Mouse (Mus musculus) forebrain, embryonic 15.5 days (tissue): ENCODE measurements at regions not wholly inside any gene's neighbourhood (a gene's known extent, or its start where the extent isn't known, plus 50 kb on each side); places are given as distances from the start of the nearest gene placed in this dataset.

Experiments
- ATAC-seq: fragments of 200-750 bp; cut with Nextera tagmentation; replicated peaks from 2 replicates; pipeline ENCODE4 v1.8.0; 2017; ENCODE audit warnings: mild to moderate bottlenecking, moderate TSS enrichment, moderate library complexity
- H3K27ac ChIP-seq: fragments of 300-500 bp; sonication (generic); replicated peaks from 2 replicates; pipeline ENCODE4 v1.5.1; 2015; ENCODE audit warnings: mild to moderate bottlenecking, inconsistent platforms
- H3K27me3 ChIP-seq: fragments of 300-500 bp; sonication (generic); 2 replicates; pipeline ENCODE4 v1.6.1; 2015; ENCODE audit warnings: inconsistent platforms
- H3K36me3 ChIP-seq: fragments of 300-500 bp; sonication (generic); 2 replicates; pipeline ENCODE4 v1.6.1; 2015; ENCODE audit warnings: mild to moderate bottlenecking, inconsistent platforms
- H3K4me1 ChIP-seq: fragments of 300-500 bp; sonication (generic); 2 replicates; pipeline ENCODE4 v1.6.1; 2015; ENCODE audit warnings: inconsistent platforms
- H3K4me2 ChIP-seq: fragments of 300-500 bp; sonication (generic); replicated peaks from 2 replicates; pipeline ENCODE4 v1.6.1; 2015; ENCODE audit warnings: mild to moderate bottlenecking, inconsistent platforms
- H3K4me3 ChIP-seq: fragments of 300-500 bp; sonication (generic); 2 replicates; pipeline ENCODE4 v1.5.1; 2015; ENCODE audit warnings: mild to moderate bottlenecking, inconsistent platforms
- H3K9ac ChIP-seq: fragments of 300-500 bp; sonication (generic); replicated peaks from 2 replicates; pipeline ENCODE4 v1.6.1; 2015; ENCODE audit warnings: mild to moderate bottlenecking, inconsistent platforms
- H3K9me3 ChIP-seq: fragments of 300-500 bp; sonication (generic); 2 replicates; pipeline ENCODE4 v1.6.1; 2016; ENCODE audit warnings: inconsistent platforms
- WGBS: fragments of 180-500 bp; shearing (Covaris S2); methylation state at CpG from one replicate; pipeline ENCODE4 v1.1.7; 2015; ENCODE audit warnings: mixed read lengths; 5-methylcytosine and 5-hydroxymethylcytosine counted together

GRCm38 (mm10) chr8:44767271-44767670 lies 168.0 kb upstream of the Fat1 start:
- no peaks in the 10 kb centered on the region for H3K36me3 ChIP-seq
- H3K4me1 ChIP-seq = no peaks in the 10 kb centered on the region
- no peak overlapping the region for H3K4me3 ChIP-seq
- H3K9ac ChIP-seq = no peak overlapping the region
- H3K27me3 ChIP-seq = no peaks in the 10 kb centered on the region
- no peaks in the 10 kb centered on the region for H3K9me3 ChIP-seq
- H3K4me2 ChIP-seq = no peak overlapping the region
- no peak for ATAC-seq
- no peak overlapping the region for H3K27ac ChIP-seq
- WGBS = 77% methylated on average over 4 of the region's 4 CpGs

- H3K4me3 ChIP-seq = no peak overlapping the region
- no peaks in the 10 kb centered on the region for H3K9me3 ChIP-seq
- no peak overlapping the region for H3K9ac ChIP-seq
- H3K27ac ChIP-seq = no peak overlapping the region
- H3K4me1 ChIP-seq = no peaks in the 10 kb centered on the region
- no peak overlapping the region for H3K4me2 ChIP-seq
- no peaks in the 10 kb centered on the region for H3K27me3 ChIP-seq
- WGBS = 88% methylated on average over 1 of the region's 1 CpGs
- no peaks in the 10 kb centered on the region for H3K36me3 ChIP-seq
- no peak for ATAC-seq
These were observed 156.0 kb upstream of the Fat1 start for GRCm38 (mm10) chr8:44779212-44779611.

- WGBS = 89% methylated on average over 9 of the region's 9 CpGs
- Histone ChIP-seq H3K27me3 (no peaks in the 10 kb centered on the region), H3K4me1 (no peaks in the 10 kb centered on the region), H3K4me3 (no peak overlapping the region), H3K9ac (no peak overlapping the region), H3K9me3 (no peaks in the 10 kb centered on the region), H3K27ac (no peak overlapping the region), H3K36me3 (no peaks in the 10 kb centered on the region), H3K4me2 (no peak overlapping the region)
- no peak for ATAC-seq
These were observed 152.8 kb upstream of the Fat1 start for GRCm38 (mm10) chr8:44782421-44782820.

GRCm38 (mm10) chr8:44785161-44785560 lies 150.1 kb upstream of the Fat1 start:
- Histone ChIP-seq H3K4me2 (no peak overlapping the region), H3K36me3 (no peaks in the 10 kb centered on the region), H3K9ac (no peak overlapping the region), H3K27me3 (no peaks in the 10 kb centered on the region), H3K4me1 (no peaks in the 10 kb centered on the region), H3K27ac (no peak overlapping the region), H3K9me3 (no peaks in the 10 kb centered on the region), H3K4me3 (no peak overlapping the region)
- no peak for ATAC-seq
- 28% methylated on average over 8 of the region's 8 CpGs for WGBS

GRCm38 (mm10) chr8:44786740-44787139 lies 148.5 kb upstream of the Fat1 start:
- no peaks in the 10 kb centered on the region for H3K27me3 ChIP-seq
- no peaks in the 10 kb centered on the region for H3K4me1 ChIP-seq
- H3K4me3 ChIP-seq = no peak overlapping the region
- H3K9ac ChIP-seq = no peak overlapping the region
- H3K27ac ChIP-seq = no peak overlapping the region
- no peak overlapping the region for H3K4me2 ChIP-seq
- no peak for ATAC-seq
- no peaks in the 10 kb centered on the region for H3K9me3 ChIP-seq
- 88% methylated on average over 5 of the region's 5 CpGs for WGBS
- no peaks in the 10 kb centered on the region for H3K36me3 ChIP-seq

- no peak overlapping the region for H3K4me2 ChIP-seq
- H3K4me1 ChIP-seq = no peaks in the 10 kb centered on the region
- no peaks in the 10 kb centered on the region for H3K27me3 ChIP-seq
- no peak overlapping the region for H3K9ac ChIP-seq
- no peaks in the 10 kb centered on the region for H3K9me3 ChIP-seq
- H3K36me3 ChIP-seq = no peaks in the 10 kb centered on the region
- no peak for ATAC-seq
- no peak overlapping the region for H3K27ac ChIP-seq
- H3K4me3 ChIP-seq = no peak overlapping the region
- 82% methylated on average over 3 of the region's 3 CpGs for WGBS
These were observed 147.0 kb upstream of the Fat1 start for GRCm38 (mm10) chr8:44788290-44788689.

GRCm38 (mm10) chr8:44799513-44799912 lies 135.7 kb upstream of the Fat1 start:
- no peaks in the 10 kb centered on the region for H3K27me3 ChIP-seq
- WGBS = 61% methylated on average over 3 of the region's 3 CpGs
- no peak for ATAC-seq

GRCm38 (mm10) chr8:44800827-44801273 lies 134.4 kb upstream of the Fat1 start:
- 80% methylated on average over 6 of the region's 6 CpGs for WGBS
- ATAC-seq = no peak
- H3K27me3 ChIP-seq = no peaks in the 10 kb centered on the region
- no peaks in the 10 kb centered on the region for H3K36me3 ChIP-seq
- H3K4me3 ChIP-seq = no peak overlapping the region
- no peak overlapping the region for H3K27ac ChIP-seq
- H3K4me2 ChIP-seq = no peak overlapping the region
- H3K9ac ChIP-seq = no peak overlapping the region
- no peaks in the 10 kb centered on the region for H3K9me3 ChIP-seq
- H3K4me1 ChIP-seq = no peaks in the 10 kb centered on the region

More at GRCm38 (mm10) chr8:44799513-44799912, 135.7 kb upstream of the Fat1 start:
- Histone ChIP-seq H3K27ac (no peak overlapping the region), H3K4me2 (no peak overlapping the region), H3K9me3 (no peaks in the 10 kb centered on the region), H3K36me3 (no peaks in the 10 kb centered on the region), H3K9ac (no peak overlapping the region), H3K4me1 (no peaks in the 10 kb centered on the region), H3K4me3 (no peak overlapping the region)

- ATAC-seq = no peak
- no peaks in the 10 kb centered on the region for H3K36me3 ChIP-seq
- H3K27ac ChIP-seq = no peak overlapping the region
- no peak overlapping the region for H3K4me3 ChIP-seq
- no peak overlapping the region for H3K9ac ChIP-seq
- H3K4me2 ChIP-seq = no peak overlapping the region
- no peaks in the 10 kb centered on the region for H3K4me1 ChIP-seq
- H3K9me3 ChIP-seq = no peaks in the 10 kb centered on the region
- H3K27me3 ChIP-seq = no peaks in the 10 kb centered on the region
- whole genome bisulfite sequencing = 61% methylated on average over 6 of the region's 6 CpGs
These were observed 133.5 kb upstream of the Fat1 start for GRCm38 (mm10) chr8:44801604-44802206.

GRCm38 (mm10) chr8:44802331-44802730 lies 132.9 kb upstream of the Fat1 start:
- no peaks in the 10 kb centered on the region for H3K4me1 ChIP-seq
- no peaks in the 10 kb centered on the region for H3K27me3 ChIP-seq
- H3K4me2 ChIP-seq = no peak overlapping the region
- WGBS = 51% methylated on average over 5 of the region's 5 CpGs
- H3K9ac ChIP-seq = no peak overlapping the region
- no peak for ATAC-seq
- no peaks in the 10 kb centered on the region for H3K9me3 ChIP-seq
- no peak overlapping the region for H3K4me3 ChIP-seq
- H3K36me3 ChIP-seq = no peaks in the 10 kb centered on the region
- no peak overlapping the region for H3K27ac ChIP-seq

- no peak overlapping the region for H3K4me2 ChIP-seq
- no peak for ATAC-seq
- no peak overlapping the region for H3K9ac ChIP-seq
- H3K36me3 ChIP-seq = no peaks in the 10 kb centered on the region
- no peaks in the 10 kb centered on the region for H3K9me3 ChIP-seq
- no peak overlapping the region for H3K27ac ChIP-seq
- H3K4me1 ChIP-seq = no peaks in the 10 kb centered on the region
- H3K27me3 ChIP-seq = no peaks in the 10 kb centered on the region
- H3K4me3 ChIP-seq = no peak overlapping the region
- 20% methylated on average over 14 of the region's 14 CpGs for WGBS
These were observed 130.7 kb upstream of the Fat1 start for GRCm38 (mm10) chr8:44804414-44805178.

GRCm38 (mm10) chr8:44805179-44805815 lies 129.9 kb upstream of the Fat1 start:
- H3K9ac ChIP-seq = no peak overlapping the region
- H3K36me3 ChIP-seq = no peaks in the 10 kb centered on the region
- no peaks in the 10 kb centered on the region for H3K4me1 ChIP-seq
- H3K9me3 ChIP-seq = no peaks in the 10 kb centered on the region
- no peak overlapping the region for H3K4me2 ChIP-seq
- H3K27me3 ChIP-seq = no peaks in the 10 kb centered on the region
- WGBS = 73% methylated on average over 11 of the region's 11 CpGs
- H3K27ac ChIP-seq = no peak overlapping the region
- no peak overlapping the region for H3K4me3 ChIP-seq
- no peak for ATAC-seq
